Mouse (Mus musculus) right cerebral cortex, postnatal 4 days (tissue): ENCODE results near the gene Cpm.
A peak's percentile ranks its signal among the peaks of the same experiment; 100 is the strongest.
"Not testable (repeated sequence)": the region's sequence is repeated elsewhere in the genome, so short reads cannot be mapped to it uniquely, and the experiment has no call there.

Experiments used
- DNase-seq: peaks from one replicate; pipeline ENCODE4 v3.0.0-alpha.2; 2022

Gene Cpm

GRCm38 (mm10) chr10:117707114-117707838, 78.0 kb downstream of the Cpm start:
- no peak for DNase-seq

- no peak for DNase-seq
Measured at GRCm38 (mm10) chr10:117708376-117708775, 79.1 kb downstream of the Cpm start.

- no peak for DNase-seq
Measured at GRCm38 (mm10) chr10:117708856-117709255, 79.6 kb downstream of the Cpm start.

- no peak for DNase-seq
Measured at GRCm38 (mm10) chr10:117709326-117709830, 80.1 kb downstream of the Cpm start.

- peak; percentile 90 for DNase-seq
Measured at GRCm38 (mm10) chr10:117709930-117710603, 80.8 kb downstream of the Cpm start.

- DNase-seq, result peak; percentile 100
Measured at GRCm38 (mm10) chr10:117710604-117711141, 81.4 kb downstream of the Cpm start, which contains the start of gene Mdm2. Gene Mdm2 (minus strand): TSS chr10:117710758.

- DNase-seq, result no peak
Measured at GRCm38 (mm10) chr10:117711408-117711807, 82.1 kb downstream of the Cpm start.

GRCm38 (mm10) chr10:117712191-117712754, 83.0 kb downstream of the Cpm start:
- DNase-seq, result no peak

GRCm38 (mm10) chr10:117712871-117713270, 83.6 kb downstream of the Cpm start:
- no peak for DNase-seq

GRCm38 (mm10) chr10:117713466-117713865, 84.2 kb downstream of the Cpm start:
- no peak for DNase-seq

- no peak for DNase-seq
Measured at GRCm38 (mm10) chr10:117714048-117714545, 84.8 kb downstream of the Cpm start.

- DNase-seq, result no peak
Measured at GRCm38 (mm10) chr10:117714928-117715500, 85.7 kb downstream of the Cpm start.

- not testable (repeated sequence) for DNase-seq
Measured at GRCm38 (mm10) chr10:117715654-117716053, 86.4 kb downstream of the Cpm start.

GRCm38 (mm10) chr10:117716686-117717085, 87.4 kb downstream of the Cpm start:
- DNase-seq, result no peak

GRCm38 (mm10) chr10:117717583-117717982, 88.3 kb downstream of the Cpm start:
- no peak for DNase-seq

GRCm38 (mm10) chr10:117718161-117719119, 89.1 kb downstream of the Cpm start:
- DNase-seq, result peak; percentile 50

- no peak for DNase-seq
Measured at GRCm38 (mm10) chr10:117724136-117724718, 94.9 kb downstream of the Cpm start.

GRCm38 (mm10) chr10:117724804-117725361, 95.6 kb downstream of the Cpm start:
- DNase-seq, result no peak

- DNase-seq, result no peak
Measured at GRCm38 (mm10) chr10:117725671-117726070, 96.4 kb downstream of the Cpm start.

GRCm38 (mm10) chr10:117726350-117726749, 97.0 kb downstream of the Cpm start:
- no peak for DNase-seq

GRCm38 (mm10) chr10:117726888-117727385, 97.6 kb downstream of the Cpm start:
- no peak for DNase-seq
